Mouse (Mus musculus): ENCODE results near the gene Jade1. TPM values are rescaled to one million over a fixed set of nuclear protein-coding genes. Genes with fewer than 3 reads are reported as not detected.
A peak's percentile ranks its signal among the peaks of the same experiment; 100 is the strongest.

Gene Jade1
- total and polyA plus RNA-seq, 3 experiments, result 10.1 to 38.6 (median 28.5) TPM

GRCm38 (mm10) chr3:41597036-41597435 is 41.5 kb downstream of the Jade1 start:
- Histone ChIP-seq H3K4me3 (no peak overlapping the region), H3K36me3 (ENCODE audit: control insufficient read depth, insufficient read depth, low read length) (no peaks in the 10 kb centered on the region; the same call in 1 of the 2 replicates), H3K79me2 (replicated peaks; ENCODE audit: control insufficient read depth, insufficient read depth, low read length) (no peaks in the 10 kb centered on the region), H3K27me3 (ENCODE audit: control insufficient read depth, insufficient read depth, low read length) (no peaks in the 10 kb centered on the region), H3K4me1 (ENCODE audit: control insufficient read depth, insufficient read depth, low read length) (peaks cover 3% of the 10 kb centered on the region; the same call in 1 of the 2 replicates), H3K9ac (ENCODE audit: low read depth, low read length) (no peak overlapping the region), H3K27ac (no peak overlapping the region)
- intact Hi-C loops (cut with DNase I), result no loop called here
- WGBS, result 93% methylated on average over 8 of the region's 8 CpGs
- TF ChIP-seq EP300 (IDR thresholded peaks at IDR 0.05; ENCODE audit: insufficient read depth, low read depth, low read length), result no peak
- TF ChIP-seq POLR2A (IDR thresholded peaks at IDR 0.05; ENCODE audit: insufficient read depth, low read depth, low read length), result no peak
- no peak for TF ChIP-seq CTCF (IDR thresholded peaks at IDR 0.05)
- no peak for DNase-seq

GRCm38 (mm10) chr3:41598412-41598811 is 42.9 kb downstream of the Jade1 start:
- no peaks in the 10 kb centered on the region for H3K27me3 ChIP-seq (ENCODE audit: control insufficient read depth, insufficient read depth, low read length)
- no peak overlapping the region for H3K4me3 ChIP-seq
- H3K4me1 ChIP-seq (ENCODE audit: control insufficient read depth, insufficient read depth, low read length), result peaks cover 9% of the 10 kb centered on the region
- H3K9ac ChIP-seq (ENCODE audit: low read depth, low read length), result no peak overlapping the region
- intact Hi-C loops (cut with DNase I), result no loop called here
- peak overlapping the region; percentile 74; the same call in 1 of the 2 replicates for H3K27ac ChIP-seq
- TF ChIP-seq EP300 (IDR thresholded peaks at IDR 0.05; ENCODE audit: insufficient read depth, low read depth, low read length) (no peak), CTCF (IDR thresholded peaks at IDR 0.05) (no peak), POLR2A (IDR thresholded peaks at IDR 0.05; ENCODE audit: insufficient read depth, low read depth, low read length) (no peak)
- peaks cover 5% of the 10 kb centered on the region for H3K36me3 ChIP-seq (ENCODE audit: control insufficient read depth, insufficient read depth, low read length)
- no peaks in the 10 kb centered on the region for H3K79me2 ChIP-seq (replicated peaks; ENCODE audit: control insufficient read depth, insufficient read depth, low read length)
- DNase-seq, result peak in 1 of 2 experiments; percentile 33
- 71% methylated on average over 9 of the region's 9 CpGs for WGBS

- intact Hi-C loops (cut with DNase I), result no loop called here
- TF ChIP-seq POLR2A (IDR thresholded peaks at IDR 0.05; ENCODE audit: insufficient read depth, low read depth, low read length) (no peak), EP300 (IDR thresholded peaks at IDR 0.05; ENCODE audit: insufficient read depth, low read depth, low read length) (no peak), CTCF (IDR thresholded peaks at IDR 0.05) (no peak)
- Histone ChIP-seq H3K27me3 (ENCODE audit: control insufficient read depth, insufficient read depth, low read length) (no peaks in the 10 kb centered on the region), H3K4me1 (ENCODE audit: control insufficient read depth, insufficient read depth, low read length) (peaks cover 10% of the 10 kb centered on the region), H3K4me3 (no peak overlapping the region), H3K9ac (ENCODE audit: low read depth, low read length) (no peak overlapping the region), H3K79me2 (replicated peaks; ENCODE audit: control insufficient read depth, insufficient read depth, low read length) (no peaks in the 10 kb centered on the region), H3K27ac (peak overlapping the region; percentile 74), H3K36me3 (ENCODE audit: control insufficient read depth, insufficient read depth, low read length) (peaks cover 5% of the 10 kb centered on the region)
- 69% methylated on average over 10 of the region's 10 CpGs for WGBS
- DNase-seq, result no peak
Observed at GRCm38 (mm10) chr3:41599226-41599625, 43.7 kb downstream of the Jade1 start.

- 61% methylated on average over 14 of the region's 14 CpGs for WGBS
- Histone ChIP-seq H3K27ac (peak overlapping the region; percentile 74), H3K4me3 (no peak overlapping the region), H3K9ac (ENCODE audit: low read depth, low read length) (no peak overlapping the region), H3K4me1 (ENCODE audit: control insufficient read depth, insufficient read depth, low read length) (peaks cover 10% of the 10 kb centered on the region), H3K79me2 (replicated peaks; ENCODE audit: control insufficient read depth, insufficient read depth, low read length) (no peaks in the 10 kb centered on the region), H3K27me3 (ENCODE audit: control insufficient read depth, insufficient read depth, low read length) (no peaks in the 10 kb centered on the region), H3K36me3 (ENCODE audit: control insufficient read depth, insufficient read depth, low read length) (peaks cover 10% of the 10 kb centered on the region)
- intact Hi-C loops (cut with DNase I), result loop anchor here (10.0 kb wide), 1 partner anchor 145 kb away; the partner anchor contains the start of genes D3Ertd751e and Sclt1
- peak; percentile 75 to 78 for DNase-seq
- TF ChIP-seq CTCF (IDR thresholded peaks at IDR 0.05), result peak; percentile 79
- 0 out of 2 replicates have a peak, but pooled peaks have one; percentile 10 for TF ChIP-seq EP300 (IDR thresholded peaks at IDR 0.05; ENCODE audit: insufficient read depth, low read depth, low read length)
- no peak for TF ChIP-seq POLR2A (IDR thresholded peaks at IDR 0.05; ENCODE audit: insufficient read depth, low read depth, low read length)
Observed at GRCm38 (mm10) chr3:41599806-41600589, 44.5 kb downstream of the Jade1 start.

- H3K4me1 ChIP-seq (ENCODE audit: control insufficient read depth, insufficient read depth, low read length), result peaks cover 12% of the 10 kb centered on the region
- WGBS, result 83% methylated on average over 9 of the region's 9 CpGs
Observed at GRCm38 (mm10) chr3:41601226-41602020, 45.9 kb downstream of the Jade1 start.

More at GRCm38 (mm10) chr3:41601226-41602020, 45.9 kb downstream of the Jade1 start:
- intact Hi-C loops (cut with DNase I), result loop anchor here (10.0 kb wide), 1 partner anchor 143 kb away; the partner anchor contains the start of genes D3Ertd751e and Sclt1
- no peak for DNase-seq
- H3K36me3 ChIP-seq (ENCODE audit: control insufficient read depth, insufficient read depth, low read length), result peaks cover 14% of the 10 kb centered on the region
- no peak overlapping the region for H3K27ac ChIP-seq
- H3K79me2 ChIP-seq (replicated peaks; ENCODE audit: control insufficient read depth, insufficient read depth, low read length), result no peaks in the 10 kb centered on the region
- no peak overlapping the region for H3K9ac ChIP-seq (ENCODE audit: low read depth, low read length)
- TF ChIP-seq EP300 (IDR thresholded peaks at IDR 0.05; ENCODE audit: insufficient read depth, low read depth, low read length) (no peak), CTCF (IDR thresholded peaks at IDR 0.05) (no peak), POLR2A (IDR thresholded peaks at IDR 0.05; ENCODE audit: insufficient read depth, low read depth, low read length) (no peak)
- H3K4me3 ChIP-seq, result no peak overlapping the region
- H3K27me3 ChIP-seq (ENCODE audit: control insufficient read depth, insufficient read depth, low read length), result no peaks in the 10 kb centered on the region

Measured in heart, adult 2 months (tissue).